Mouse (Mus musculus): ENCODE measurements around the gene Ifna14. TPM values are rescaled to one million over a fixed set of nuclear protein-coding genes. Genes with fewer than 3 reads are reported as not detected.
"Not testable (repeated sequence)": the region's sequence is repeated elsewhere in the genome, so short reads cannot be mapped to it uniquely, and the experiment has no call there.

Gene Ifna14
- not detected in 2 replicates for polyA plus RNA-seq (2015; fragmentation: Nextera tagmentation; extraction: Ambion mirVana)

DNA sequence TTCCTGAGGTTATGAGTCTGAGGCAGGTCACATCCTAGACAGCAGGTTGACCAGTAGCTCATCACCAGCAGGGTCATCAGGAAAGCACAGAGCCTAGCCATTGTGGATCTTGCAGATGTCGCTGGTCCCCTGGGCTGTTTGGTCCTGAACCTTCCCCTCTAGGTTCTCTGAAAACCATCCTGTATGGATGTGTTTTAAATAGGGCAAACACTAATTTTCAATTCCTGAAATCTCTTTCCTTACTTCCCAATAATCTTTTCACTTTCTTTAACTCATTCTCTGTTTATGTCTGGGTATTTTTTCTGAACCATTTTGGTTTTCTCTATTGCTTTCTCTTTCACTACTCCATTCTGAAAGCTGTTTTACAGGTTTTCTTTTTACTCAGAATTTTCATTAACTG, at the start of gene Ifna14:
TSS of gene Ifna14 (minus strand) at position 101 of the 400 bp plus-strand sequence.
- H3K27me3 ChIP-seq = no peaks in the 10 kb centered on the region
- WGBS = 78% methylated on average over 1 of the region's 1 CpGs
- H3K9ac ChIP-seq (replicated peaks) = no peak within 1 kb of the TSS
- no peaks in the 10 kb centered on the region for H3K36me3 ChIP-seq
- no peaks in the 10 kb centered on the region for H3K4me1 ChIP-seq
- no peak within 1 kb of the TSS for H3K27ac ChIP-seq (replicated peaks)
- no peak for ATAC-seq (replicated peaks)
- H3K9me3 ChIP-seq = no peaks in the 10 kb centered on the region
- no peak within 1 kb of the TSS for H3K4me3 ChIP-seq
- no peak within 1 kb of the TSS for H3K4me2 ChIP-seq (replicated peaks)

DNA sequence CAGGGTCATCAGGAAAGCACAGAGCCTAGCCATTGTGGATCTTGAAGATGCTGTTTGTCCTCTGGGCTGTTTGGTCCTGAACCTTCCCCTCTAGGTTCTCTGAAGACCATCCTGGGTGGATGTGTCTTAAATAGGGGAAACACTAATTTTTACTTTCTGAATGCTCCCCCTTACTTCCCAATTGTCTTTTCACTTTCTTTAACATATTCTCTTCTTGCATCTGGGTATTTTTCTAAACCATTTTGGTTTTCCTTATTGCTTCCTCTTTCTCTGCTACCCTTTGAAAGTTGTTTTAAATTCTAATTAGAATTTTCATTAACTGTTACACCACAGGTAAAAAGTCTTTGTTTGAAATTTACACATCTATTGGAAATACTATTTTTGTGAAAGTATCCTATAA, 31.7 kb upstream of the Ifna14 start, which contains the start of gene Ifna12:
TSS of gene Ifna12 (minus strand) at position 101 of the 400 bp plus-strand sequence.
- Histone ChIP-seq H3K27ac (replicated peaks) (no peak within 1 kb of the TSS), H3K27me3 (no peaks in the 10 kb centered on the region), H3K9me3 (no peaks in the 10 kb centered on the region), H3K4me2 (replicated peaks) (no peak within 1 kb of the TSS), H3K36me3 (no peaks in the 10 kb centered on the region), H3K4me3 (no peak within 1 kb of the TSS), H3K4me1 (no peaks in the 10 kb centered on the region), H3K9ac (replicated peaks) (no peak within 1 kb of the TSS)
- no peak for ATAC-seq (replicated peaks)

DNA sequence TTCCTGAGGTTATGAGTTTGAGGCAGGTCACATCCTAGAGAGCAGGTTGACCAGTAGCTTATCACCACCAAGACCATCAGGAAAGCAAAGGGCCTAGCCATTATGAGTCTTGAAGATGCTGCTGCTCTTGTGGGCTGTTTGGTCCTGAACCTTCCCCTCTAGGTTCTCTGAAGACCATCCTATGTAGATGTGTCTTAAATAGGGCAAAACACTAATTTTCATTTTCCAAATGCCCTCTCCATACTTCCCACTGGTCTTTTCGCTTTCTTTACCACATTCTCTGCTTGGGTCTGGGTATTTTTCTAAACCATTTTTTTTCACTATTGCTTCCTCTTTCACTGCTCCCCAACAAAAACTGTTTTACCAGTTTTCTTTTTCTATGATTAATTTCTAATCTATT, 20.7 kb upstream of the Ifna14 start, which contains the start of gene Ifna9:
TSS of gene Ifna9 (minus strand) at position 101 of the 400 bp plus-strand sequence.
- Histone ChIP-seq H3K4me3 (no peak within 1 kb of the TSS), H3K4me1 (no peaks in the 10 kb centered on the region), H3K27ac (replicated peaks) (no peak within 1 kb of the TSS), H3K27me3 (no peaks in the 10 kb centered on the region), H3K4me2 (replicated peaks) (no peak within 1 kb of the TSS), H3K9me3 (no peaks in the 10 kb centered on the region), H3K36me3 (no peaks in the 10 kb centered on the region), H3K9ac (replicated peaks) (no peak within 1 kb of the TSS)
- ATAC-seq (replicated peaks) = no peak
- 87% methylated on average over 1 of the region's 1 CpGs for WGBS

DNA sequence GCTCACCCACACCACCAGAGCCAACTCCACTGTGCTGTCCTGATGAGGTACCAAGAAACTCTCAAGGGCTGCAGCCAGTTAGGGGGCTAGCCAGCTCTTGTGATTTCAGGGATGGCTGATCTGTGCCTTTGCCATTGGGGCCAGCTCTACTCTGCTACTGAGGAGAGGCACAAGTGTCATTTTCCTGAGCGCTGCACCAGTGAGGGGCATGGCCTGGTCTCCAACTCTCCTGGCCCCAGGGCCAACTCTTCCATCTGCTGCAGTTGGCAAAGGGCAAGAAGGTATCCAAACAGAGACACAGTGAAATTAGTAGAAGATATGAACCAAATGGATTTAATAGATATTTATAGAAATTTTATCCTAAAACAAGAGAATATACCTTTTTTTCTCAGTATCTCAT, 9.8 kb downstream of the Ifna14 start:
- ATAC-seq (replicated peaks) = no peak

DNA sequence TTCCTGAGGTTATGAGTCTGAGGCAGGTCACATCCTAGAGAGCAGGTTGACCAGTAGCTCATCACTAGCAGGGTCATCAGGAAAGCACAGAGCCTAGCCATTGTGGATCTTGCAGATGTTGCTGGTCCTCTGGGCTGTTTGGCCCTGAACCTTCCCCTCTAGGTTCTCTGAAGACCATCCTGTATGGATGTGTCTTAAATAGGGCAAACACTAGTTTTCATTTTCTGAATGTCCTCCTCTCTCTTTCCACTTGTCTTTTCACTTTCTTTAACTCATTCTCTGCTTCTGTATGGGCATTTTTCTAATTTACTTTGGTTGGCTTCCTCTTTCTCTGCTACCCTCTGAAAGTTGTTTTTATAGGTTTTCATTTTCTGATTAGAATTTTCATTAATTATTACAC, 13.5 kb downstream of the Ifna14 start, which contains the start of gene Ifna15:
TSS of gene Ifna15 (minus strand) at position 101 of the 400 bp plus-strand sequence.
- H3K4me2 ChIP-seq (replicated peaks); H3K4me1 ChIP-seq; H3K4me3 ChIP-seq; H3K9ac ChIP-seq (replicated peaks); H3K27me3 ChIP-seq; H3K36me3 ChIP-seq; H3K9me3 ChIP-seq; ATAC-seq (replicated peaks); H3K27ac ChIP-seq (replicated peaks): not testable (repeated sequence)

More for the DNA sequence above, 9.8 kb downstream of the Ifna14 start:
- WGBS = 100% methylated on average over 1 of the region's 1 CpGs
- Histone ChIP-seq H3K9me3 (no peaks in the 10 kb centered on the region), H3K9ac (replicated peaks) (no peak overlapping the region), H3K27me3 (no peaks in the 10 kb centered on the region), H3K4me3 (no peak overlapping the region), H3K36me3 (no peaks in the 10 kb centered on the region), H3K4me1 (no peaks in the 10 kb centered on the region), H3K4me2 (replicated peaks) (no peak overlapping the region), H3K27ac (replicated peaks) (no peak overlapping the region)

DNA sequence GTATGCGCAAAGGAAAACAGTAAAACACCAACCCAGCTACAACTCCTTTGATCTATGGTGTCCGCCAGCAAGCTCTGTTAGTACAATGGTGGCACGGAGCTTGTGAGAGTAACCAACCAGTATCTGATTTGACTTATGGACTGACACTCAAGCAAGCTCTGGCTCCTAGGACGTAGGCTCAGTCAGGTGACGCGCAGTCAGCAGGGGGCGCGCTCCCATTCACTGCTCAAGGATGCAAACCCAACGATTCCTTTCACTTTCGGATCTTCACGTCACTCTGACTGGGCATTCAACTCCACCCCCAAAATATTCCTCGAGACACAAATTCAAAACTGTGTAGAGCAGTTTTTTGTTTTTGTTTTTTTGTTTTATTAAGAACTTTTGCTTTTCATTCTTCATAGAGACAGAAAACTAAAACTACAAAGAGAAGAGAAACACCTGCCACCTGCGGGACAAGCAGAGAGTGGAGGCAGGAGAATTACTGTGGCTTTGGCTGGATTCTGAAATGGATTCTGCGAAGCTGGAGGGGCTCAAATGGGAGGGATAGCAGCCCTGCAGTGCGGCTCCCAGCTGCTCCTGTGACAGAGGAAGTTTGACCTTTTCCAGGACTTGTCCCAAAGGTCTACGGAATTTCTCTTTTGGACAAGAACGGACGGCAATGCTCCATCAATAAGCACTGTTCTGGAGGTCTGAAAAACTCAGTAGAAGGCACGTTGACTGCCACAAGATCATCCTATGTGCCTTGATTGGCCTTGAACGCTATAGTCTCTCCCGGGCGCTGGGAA, 21.2 kb downstream of the Ifna14 start:
- peak overlapping the region; percentile 15; the same call in 1 of the 2 replicates for H3K4me3 ChIP-seq
- 33% methylated on average over 22 of the region's 22 CpGs for WGBS

DNA sequence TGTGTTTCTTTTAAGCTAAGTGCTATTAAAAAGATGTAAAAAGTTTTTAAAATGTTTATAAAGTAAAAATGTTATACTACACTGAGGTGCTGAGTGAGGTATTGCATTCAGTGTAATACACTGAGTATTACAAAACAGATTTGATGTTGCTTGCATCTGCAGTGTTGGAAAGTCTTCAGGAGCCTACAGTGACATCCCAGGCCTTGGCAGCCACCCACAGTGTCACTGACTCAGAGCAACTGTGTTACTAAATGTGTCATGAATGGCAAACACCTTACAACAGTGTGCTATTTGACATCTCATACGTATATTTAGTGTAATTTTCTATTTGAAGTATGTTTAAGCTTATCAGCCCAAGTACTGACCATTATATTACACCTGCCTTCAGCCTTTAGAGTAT, 23.6 kb downstream of the Ifna14 start:
- Histone ChIP-seq H3K4me3 (no peak overlapping the region), H3K36me3 (no peaks in the 10 kb centered on the region), H3K27me3 (no peaks in the 10 kb centered on the region; the same call in 1 of the 2 replicates), H3K4me2 (replicated peaks) (no peak overlapping the region), H3K9me3 (no peaks in the 10 kb centered on the region), H3K4me1 (no peaks in the 10 kb centered on the region), H3K27ac (replicated peaks) (no peak overlapping the region), H3K9ac (replicated peaks) (no peak overlapping the region)
- no peak for ATAC-seq (replicated peaks)
- WGBS = 71% methylated on average over 1 of the region's 1 CpGs

More for the DNA sequence above, 21.2 kb downstream of the Ifna14 start:
- peak; percentile 70; the same call in 1 of the 2 replicates for ATAC-seq (replicated peaks)
- Histone ChIP-seq H3K27me3 (no peaks in the 10 kb centered on the region; the same call in 1 of the 2 replicates), H3K4me1 (no peaks in the 10 kb centered on the region), H3K4me2 (replicated peaks) (peak overlapping the region; percentile 33), H3K27ac (replicated peaks) (no peak overlapping the region), H3K36me3 (no peaks in the 10 kb centered on the region), H3K9ac (replicated peaks) (no peak overlapping the region), H3K9me3 (no peaks in the 10 kb centered on the region)

DNA sequence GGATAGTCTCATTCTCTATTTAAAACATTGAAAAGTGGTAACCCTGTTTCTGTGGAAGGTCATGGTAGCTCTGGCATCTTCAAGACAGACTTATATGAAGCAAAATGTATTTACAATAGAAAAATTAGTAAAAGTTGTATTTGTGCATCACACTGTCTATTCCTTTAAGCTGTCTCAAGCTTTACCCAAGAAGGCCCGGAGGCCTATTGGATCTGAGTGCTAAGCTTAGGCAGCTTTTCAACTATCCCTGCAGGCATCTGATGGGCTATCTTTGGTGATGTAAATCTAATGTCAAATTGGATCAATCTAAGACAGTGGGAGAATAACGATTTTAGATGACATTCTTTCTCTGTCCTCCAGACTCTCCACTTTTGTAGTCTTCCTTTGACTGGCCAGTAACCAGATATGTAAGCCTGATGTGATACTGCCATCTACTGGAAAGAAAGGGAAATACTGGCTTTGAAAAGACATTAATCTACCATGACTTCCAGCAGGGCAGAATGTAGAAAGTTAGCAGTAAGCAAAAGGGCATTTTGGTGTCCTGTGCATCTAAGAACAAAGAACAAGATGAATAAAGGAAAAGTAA, 27.9 kb downstream of the Ifna14 start:
- no peak overlapping the region for H3K9ac ChIP-seq (replicated peaks)
- ATAC-seq (replicated peaks) = peak; percentile 73
- no peaks in the 10 kb centered on the region for H3K4me1 ChIP-seq
- H3K27ac ChIP-seq (replicated peaks) = no peak overlapping the region
- H3K9me3 ChIP-seq = no peaks in the 10 kb centered on the region
- no peaks in the 10 kb centered on the region for H3K36me3 ChIP-seq
- H3K27me3 ChIP-seq = no peaks in the 10 kb centered on the region; the same call in 1 of the 2 replicates
- no peak overlapping the region for H3K4me2 ChIP-seq (replicated peaks)
- 44% methylated on average over 2 of the region's 2 CpGs for WGBS
- no peak overlapping the region for H3K4me3 ChIP-seq

DNA sequence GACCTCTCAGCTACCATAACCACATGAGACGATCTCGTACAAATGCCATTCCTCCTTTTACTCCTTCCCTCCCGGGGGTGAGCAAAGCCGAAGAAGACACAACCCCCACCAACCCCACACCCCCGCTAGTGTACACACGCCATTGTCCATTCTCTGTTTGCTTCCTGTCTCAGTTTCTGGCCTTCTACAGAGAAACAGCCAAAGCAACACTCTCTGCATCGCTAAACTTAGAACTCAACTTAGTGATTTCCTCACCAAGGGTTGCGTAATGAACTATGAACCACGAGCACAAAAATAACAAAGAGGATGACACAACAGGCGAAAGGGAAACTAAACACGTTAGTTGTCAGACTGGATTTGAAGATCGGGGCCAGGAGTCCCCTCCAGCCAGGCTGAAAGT, 34.3 kb downstream of the Ifna14 start:
- Histone ChIP-seq H3K27me3 (no peaks in the 10 kb centered on the region), H3K4me3 (no peak overlapping the region), H3K9ac (replicated peaks) (no peak overlapping the region), H3K36me3 (no peaks in the 10 kb centered on the region), H3K27ac (replicated peaks) (no peak overlapping the region), H3K9me3 (no peaks in the 10 kb centered on the region), H3K4me1 (0 out of 2 replicates have a peak, but pooled peaks cover 4% of the 10 kb centered on the region), H3K4me2 (replicated peaks) (no peak overlapping the region)
- 89% methylated on average over 12 of the region's 12 CpGs for WGBS
- no peak for ATAC-seq (replicated peaks)

DNA sequence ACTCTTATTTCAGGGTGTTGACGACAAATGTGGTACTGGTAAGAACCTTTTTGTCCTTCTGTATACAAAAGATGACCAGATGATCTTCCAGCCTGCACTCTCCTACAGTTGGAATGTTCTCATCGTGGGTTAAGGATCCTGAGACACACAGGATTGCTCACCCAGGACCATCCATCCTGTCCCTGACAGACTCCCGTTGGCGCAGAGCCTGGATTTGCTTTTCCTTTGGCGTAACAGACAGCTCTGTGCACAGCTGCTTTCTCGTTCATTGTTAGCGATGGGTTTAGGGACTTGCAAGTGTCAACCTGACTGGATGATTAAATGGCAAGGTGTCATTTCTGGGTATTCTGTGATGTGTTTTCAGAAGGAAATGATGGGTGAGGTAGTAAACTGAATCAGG, 35.0 kb downstream of the Ifna14 start:
- Histone ChIP-seq H3K4me2 (replicated peaks) (no peak overlapping the region), H3K27ac (replicated peaks) (no peak overlapping the region), H3K27me3 (no peaks in the 10 kb centered on the region), H3K36me3 (no peaks in the 10 kb centered on the region), H3K9ac (replicated peaks) (no peak overlapping the region), H3K4me3 (no peak overlapping the region), H3K4me1 (0 out of 2 replicates have a peak, but pooled peaks cover 4% of the 10 kb centered on the region), H3K9me3 (no peaks in the 10 kb centered on the region)
- 70% methylated on average over 7 of the region's 7 CpGs for WGBS
- no peak for ATAC-seq (replicated peaks)

DNA sequence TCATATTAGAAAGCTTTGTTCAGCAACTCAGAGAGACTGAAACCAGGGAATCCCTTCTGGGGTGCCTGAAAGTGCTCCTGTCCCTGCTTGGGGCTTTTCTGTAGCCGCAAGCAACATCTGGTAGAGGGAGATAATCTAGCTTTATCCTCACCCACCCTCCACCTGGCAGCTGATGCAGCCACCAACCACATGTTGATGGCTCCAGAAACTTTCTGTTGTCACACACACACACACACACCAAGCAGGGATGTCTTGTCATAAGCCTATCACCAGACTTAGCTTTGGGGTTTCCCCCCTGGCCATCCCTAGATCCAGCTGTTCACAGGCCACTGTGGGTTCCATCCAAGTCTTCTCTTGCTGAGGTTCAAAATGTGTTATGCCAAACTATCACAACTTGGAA, 35.9 kb downstream of the Ifna14 start:
- H3K4me2 ChIP-seq (replicated peaks) = no peak overlapping the region
- no peaks in the 10 kb centered on the region for H3K36me3 ChIP-seq
- WGBS = 93% methylated on average over 1 of the region's 1 CpGs
- no peak overlapping the region for H3K9ac ChIP-seq (replicated peaks)
- 0 out of 2 replicates have a peak, but pooled peaks cover 4% of the 10 kb centered on the region for H3K4me1 ChIP-seq
- no peak for ATAC-seq (replicated peaks)
- no peaks in the 10 kb centered on the region for H3K9me3 ChIP-seq
- no peak overlapping the region for H3K27ac ChIP-seq (replicated peaks)
- H3K4me3 ChIP-seq = no peak overlapping the region
- no peaks in the 10 kb centered on the region for H3K27me3 ChIP-seq

DNA sequence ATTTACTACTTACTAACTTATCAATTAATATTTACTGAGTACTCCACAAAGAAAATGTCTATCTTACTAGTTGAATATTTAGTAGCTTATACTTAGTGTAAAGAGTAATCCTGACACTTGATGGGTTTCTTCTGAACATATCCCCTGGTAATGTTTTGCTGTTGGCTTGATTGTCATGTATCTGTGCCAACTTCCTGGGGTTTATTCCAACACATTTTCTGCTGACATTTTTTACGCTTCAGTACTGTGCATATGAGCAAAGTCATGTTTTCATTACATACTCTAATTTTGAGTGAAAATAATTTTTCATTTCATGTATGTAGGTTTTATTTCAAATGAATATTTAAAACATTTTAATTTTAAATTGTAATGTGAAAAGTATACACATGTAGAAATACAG, 36.7 kb downstream of the Ifna14 start:
- ATAC-seq (replicated peaks) = 0 out of 2 replicates have a peak, but pooled peaks have one; percentile 60
- no peak overlapping the region for H3K4me3 ChIP-seq
- H3K4me2 ChIP-seq (replicated peaks) = no peak overlapping the region
- no peak overlapping the region for H3K27ac ChIP-seq (replicated peaks)
- 55% methylated on average over 1 of the region's 1 CpGs for WGBS
- no peaks in the 10 kb centered on the region for H3K36me3 ChIP-seq
- no peaks in the 10 kb centered on the region for H3K27me3 ChIP-seq
- H3K9ac ChIP-seq (replicated peaks) = no peak overlapping the region
- no peaks in the 10 kb centered on the region for H3K9me3 ChIP-seq
- 0 out of 2 replicates have a peak, but pooled peaks cover 4% of the 10 kb centered on the region for H3K4me1 ChIP-seq

Measured in forebrain, embryonic 15.5 days (tissue).